11 mouse cellular contexts compared by ENCODE assay signal in genomic region chr11:31461824-31462223, GRCm38 (mm10).
"Had no signal": no experiment of that assay in that cellular context is flagged by ENCODE, and none has a peak within 500 bp of the region (broad histone marks: within the 10 kb centered on the region; RNA-seq: fewer than 3 reads in every experiment).

No protein-coding gene starts in this region.

- H3K4me2 ChIP-seq: limb, embryonic 13.5 days; midbrain, embryonic 13.5 days; neural tube, embryonic 12.5 days had no signal

- DNase-seq: kidney, postnatal 10 days; kidney, postnatal 4 days; left cerebral cortex, postnatal 4 days; lung, adult 18-20 months; thymus, postnatal 4 days had no signal

- H3K27me3 ChIP-seq: limb, embryonic 13.5 days; midbrain, embryonic 13.5 days; neural tube, embryonic 12.5 days had no signal

- ATAC-seq: midbrain, embryonic 13.5 days had no signal

- H3K4me3 ChIP-seq: layer of hippocampus, adult 2 months; limb, embryonic 13.5 days; midbrain, embryonic 13.5 days; myocyte; neural tube, embryonic 12.5 days had no signal

- H3K36me3 ChIP-seq: limb, embryonic 13.5 days; midbrain, embryonic 13.5 days; neural tube, embryonic 12.5 days had no signal

- H3K4me1 ChIP-seq: limb, embryonic 13.5 days; midbrain, embryonic 13.5 days; neural tube, embryonic 12.5 days had no signal

- H3K9ac ChIP-seq: limb, embryonic 13.5 days; liver, embryonic 14.5 days; midbrain, embryonic 13.5 days; neural tube, embryonic 12.5 days had no signal

- H3K9me3 ChIP-seq: limb, embryonic 13.5 days; midbrain, embryonic 13.5 days; neural tube, embryonic 12.5 days had no signal

- H3K27ac ChIP-seq: layer of hippocampus, adult 2 months; limb, embryonic 13.5 days; liver, embryonic 14.5 days; midbrain, embryonic 13.5 days; neural tube, embryonic 12.5 days had no signal
